Comparison of ENCODE assay signal across 8 mouse cellular contexts in genomic region chr5:134232568-134232967, GRCm38 (mm10). TPM values are rescaled to one million over a fixed set of nuclear protein-coding genes. Genes with fewer than 3 reads are reported as not detected.
A peak's percentile ranks its signal among the peaks of the same experiment; 100 is the strongest.
DNase-seq lines count a peak whose midpoint lies in the region; ATAC-seq lines count a peak whose summit lies in the region.

No protein-coding gene starts in this region.

- 0 out of 2 replicates have a peak, but pooled peaks have one; percentile 7 for ATAC-seq in heart, embryonic 16.5 days (replicated peaks; ENCODE audit: extremely low read depth, insufficient read depth, low FRiP score)
- ATAC-seq in limb, embryonic 11.5 days (ENCODE audit: insufficient number of reproducible peaks, low FRiP score, low TSS enrichment, low read depth) = no peak
- no peak for ATAC-seq in forebrain, embryonic 16.5 days

- H3K36me3 ChIP-seq in heart, embryonic 16.5 days (ENCODE audit: control insufficient read depth, insufficient read depth) = peaks cover 19% of the 10 kb centered on the region
- H3K36me3 ChIP-seq in limb, embryonic 11.5 days (ENCODE audit: control insufficient read depth, insufficient read depth, low read length) = peaks cover 11% of the 10 kb centered on the region
- peaks cover 15% of the 10 kb centered on the region for H3K36me3 ChIP-seq in forebrain, embryonic 16.5 days (ENCODE audit: control insufficient read depth, insufficient read depth)

- H3K27me3 ChIP-seq in heart, embryonic 16.5 days (ENCODE audit: control insufficient read depth, insufficient read depth, low read length) = no peaks in the 10 kb centered on the region
- no peaks in the 10 kb centered on the region for H3K27me3 ChIP-seq in limb, embryonic 11.5 days (ENCODE audit: control insufficient read depth, insufficient read depth, low read length)
- no peaks in the 10 kb centered on the region for H3K27me3 ChIP-seq in forebrain, embryonic 16.5 days (replicated peaks; ENCODE audit: control insufficient read depth, insufficient read depth, low read length)

- H3K4me3 ChIP-seq in heart, embryonic 16.5 days (ENCODE audit: low read length) = no peak overlapping the region
- H3K4me3 ChIP-seq in limb, embryonic 11.5 days (ENCODE audit: low read depth, low read length) = no peak overlapping the region
- no peak overlapping the region for H3K4me3 ChIP-seq in forebrain, embryonic 16.5 days (replicated peaks; ENCODE audit: low read length)

- H3K9me3 ChIP-seq in heart, embryonic 16.5 days (replicated peaks; ENCODE audit: control insufficient read depth, low read length) = no peaks in the 10 kb centered on the region
- no peaks in the 10 kb centered on the region for H3K9me3 ChIP-seq in limb, embryonic 11.5 days (ENCODE audit: control insufficient read depth, low read length)
- H3K9me3 ChIP-seq in forebrain, embryonic 16.5 days (ENCODE audit: control insufficient read depth, low read length) = no peaks in the 10 kb centered on the region

- H3K27ac ChIP-seq in heart, embryonic 16.5 days (ENCODE audit: low read length) = no peak overlapping the region; the same call in 1 of the 2 replicates
- no peak overlapping the region for H3K27ac ChIP-seq in limb, embryonic 11.5 days (replicated peaks; ENCODE audit: low read depth, low read length)
- no peak overlapping the region for H3K27ac ChIP-seq in forebrain, embryonic 16.5 days (ENCODE audit: low read length)

- no peak overlapping the region for H3K4me2 ChIP-seq in heart, embryonic 16.5 days (ENCODE audit: low read depth, low read length)
- H3K4me2 ChIP-seq in limb, embryonic 11.5 days (ENCODE audit: low read depth, severe bottlenecking) = no peak overlapping the region
- H3K4me2 ChIP-seq in forebrain, embryonic 16.5 days (ENCODE audit: low read length) = no peak overlapping the region

- 29% methylated on average over 7 of the region's 7 CpGs for WGBS in heart, embryonic 16.5 days
- 22% methylated on average over 7 of the region's 7 CpGs for WGBS in limb, embryonic 11.5 days
- 50% methylated on average over 7 of the region's 7 CpGs for WGBS in forebrain, embryonic 16.5 days

- intact Hi-C loops in gastrocnemius, postnatal 14 days (cut with DNase I; ENCODE audit: low total_unique reads) = no loop called here

- H3K4me1 ChIP-seq in heart, embryonic 16.5 days (ENCODE audit: control insufficient read depth, insufficient read depth, low read length) = peaks cover 46% of the 10 kb centered on the region
- peaks cover 20% of the 10 kb centered on the region for H3K4me1 ChIP-seq in limb, embryonic 11.5 days (ENCODE audit: control insufficient read depth, insufficient read depth, low read length)
- peaks cover 12% of the 10 kb centered on the region for H3K4me1 ChIP-seq in forebrain, embryonic 16.5 days (replicated peaks; ENCODE audit: control insufficient read depth, insufficient read depth, low read length)

- peak; percentile 32 for DNase-seq in gastrocnemius, postnatal 25 days
- DNase-seq in gastrocnemius, postnatal 14 days = no peak
- DNase-seq in limb, embryonic 11.5 days (ENCODE audit: low spot score) = peak; percentile 48
- peak; percentile 72 to 73 for DNase-seq in monocyte, adult 2 months (ENCODE audit: low read depth in 1 of 2, low spot score in 2 of 2)
- no peak for DNase-seq in left cerebral cortex, adult 18-20 months (ENCODE audit: low spot score in 2 of 2)
- DNase-seq in urinary bladder, postnatal 4 days (ENCODE audit: low spot score in 2 of 2) = no peak

- no peak overlapping the region for H3K9ac ChIP-seq in heart, embryonic 16.5 days (ENCODE audit: low read length)
- H3K9ac ChIP-seq in limb, embryonic 11.5 days (ENCODE audit: low read length) = no peak overlapping the region
- no peak overlapping the region for H3K9ac ChIP-seq in forebrain, embryonic 16.5 days (replicated peaks; ENCODE audit: low read depth, low read length)

RNA-seq across cellular contexts. Expression of gene Ncf1, which starts 3.1 kb away (rescaled TPM):
- 1 to 10 TPM; 1.8 to 2.2 TPM for total RNA-seq in gastrocnemius, postnatal 25 days (2021)
- 1 to 10 TPM; 2.6 to 4.2 TPM for total RNA-seq in gastrocnemius, postnatal 14 days (2021)
- 3.0 and 3.5 TPM in 2 replicates for polyA plus RNA-seq in heart, embryonic 16.5 days (2015; fragmentation: Nextera tagmentation; extraction: Ambion mirVana)
- polyA plus RNA-seq in limb, embryonic 11.5 days (2014; fragmentation: Nextera tagmentation; extraction: Ambion mirVana) = 1.8 and 2.4 TPM in 2 replicates
- total RNA-seq in left cerebral cortex, adult 18-20 months (2021) = 1 to 10 TPM; 5.3 to 7.7 TPM
- polyA plus RNA-seq in forebrain, embryonic 16.5 days (2015; fragmentation: Nextera tagmentation; extraction: Ambion mirVana) = 1.8 and 2.7 TPM in 2 replicates

RNA-seq across cellular contexts. Expression of gene Gtf2ird2, which starts 48.7 kb away (rescaled TPM):
- 1 to 10 TPM; 5.3 to 5.4 TPM for total RNA-seq in gastrocnemius, postnatal 25 days (2021)
- total RNA-seq in gastrocnemius, postnatal 14 days (2021) = 1 to 10 TPM; 4.8 to 5.4 TPM
- 5.0 and 6.7 TPM in 2 replicates for polyA plus RNA-seq in heart, embryonic 16.5 days (2015; fragmentation: Nextera tagmentation; extraction: Ambion mirVana)
- polyA plus RNA-seq in limb, embryonic 11.5 days (2014; fragmentation: Nextera tagmentation; extraction: Ambion mirVana) = 6.6 and 7.9 TPM in 2 replicates
- 10 to 100 TPM; 14.9 to 17.6 TPM for total RNA-seq in left cerebral cortex, adult 18-20 months (2021)
- polyA plus RNA-seq in forebrain, embryonic 16.5 days (2015; fragmentation: Nextera tagmentation; extraction: Ambion mirVana) = 11.6 and 12.5 TPM in 2 replicates

RNA-seq across cellular contexts. Expression of gene Rcc1l, which starts 56.0 kb away (rescaled TPM):
- 10 to 100 TPM; 18.6 to 20.4 TPM for total RNA-seq in gastrocnemius, postnatal 25 days (2021)
- total RNA-seq in gastrocnemius, postnatal 14 days (2021) = 10 to 100 TPM; 13.9 to 18.3 TPM
- polyA plus RNA-seq in heart, embryonic 16.5 days (2015; fragmentation: Nextera tagmentation; extraction: Ambion mirVana) = 23.1 and 25.1 TPM in 2 replicates
- polyA plus RNA-seq in limb, embryonic 11.5 days (2014; fragmentation: Nextera tagmentation; extraction: Ambion mirVana) = 32.7 and 35.8 TPM in 2 replicates
- total RNA-seq in left cerebral cortex, adult 18-20 months (2021) = 10 to 100 TPM; 14.1 to 15.7 TPM
- 23.6 and 24.1 TPM in 2 replicates for polyA plus RNA-seq in forebrain, embryonic 16.5 days (2015; fragmentation: Nextera tagmentation; extraction: Ambion mirVana)

Comparison
In these comparisons a context has a peak if more than half of its experiments do, and no peak if none do; other contexts are left out.
1. DNase-seq: peak in gastrocnemius, postnatal 25 days (single experiment), limb, embryonic 11.5 days (single experiment) and monocyte, adult 2 months (2 of 2); none in gastrocnemius, postnatal 14 days (single experiment), left cerebral cortex, adult 18-20 months (0 of 2) and urinary bladder, postnatal 4 days (0 of 2).